Mouse (Mus musculus): Measurements from ENCODE around the gene Ugcg. TPM values are rescaled to one million over a fixed set of nuclear protein-coding genes. Genes with fewer than 3 reads are reported as not detected.

Ugcg gene
- polyA plus RNA-seq, 1 experiment from 2014 or later = 9.7 TPM

DNA sequence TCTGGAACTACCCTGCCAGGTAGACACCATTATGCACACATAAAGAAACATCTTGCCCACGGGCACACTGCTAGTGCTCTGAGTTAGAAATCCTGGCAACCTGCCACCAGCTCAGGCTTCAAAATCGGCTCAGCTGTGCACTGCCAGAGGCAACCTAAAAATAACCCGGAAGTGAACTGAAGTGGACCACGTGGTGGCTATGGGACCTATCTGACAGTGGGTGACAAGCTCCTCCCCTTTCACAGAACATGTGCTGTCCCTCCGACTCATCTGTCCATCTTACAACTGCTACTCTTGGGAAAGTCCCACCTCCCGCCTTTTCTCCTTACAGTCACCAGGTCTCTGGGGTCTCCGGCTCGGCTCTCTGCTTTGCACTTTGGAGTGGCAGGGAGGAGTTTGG is 10.3 kb downstream of the Ugcg start:
- H3K9ac ChIP-seq (ENCODE audit: low read length) = no peak overlapping the region
- peak overlapping the region; percentile 43 for H3K4me2 ChIP-seq (ENCODE audit: low read depth, low read length)
- ATAC-seq (ENCODE audit: low read depth) = peak; percentile 79
- no peak overlapping the region for H3K4me3 ChIP-seq (ENCODE audit: low read length)
- H3K4me1 ChIP-seq (replicated peaks; ENCODE audit: control insufficient read depth, insufficient read depth, low read length) = peaks cover 50% of the 10 kb centered on the region
- peak overlapping the region; percentile 43 for H3K27ac ChIP-seq (ENCODE audit: low read length)
- 19% methylated on average over 8 of the region's 8 CpGs for WGBS
- no peaks in the 10 kb centered on the region for H3K27me3 ChIP-seq (ENCODE audit: control insufficient read depth, insufficient read depth, low read depth, low read length)
- no peaks in the 10 kb centered on the region for H3K36me3 ChIP-seq (ENCODE audit: control insufficient read depth, insufficient read depth, low read length)
- H3K9me3 ChIP-seq (ENCODE audit: control insufficient read depth, low read length) = no peaks in the 10 kb centered on the region

DNA sequence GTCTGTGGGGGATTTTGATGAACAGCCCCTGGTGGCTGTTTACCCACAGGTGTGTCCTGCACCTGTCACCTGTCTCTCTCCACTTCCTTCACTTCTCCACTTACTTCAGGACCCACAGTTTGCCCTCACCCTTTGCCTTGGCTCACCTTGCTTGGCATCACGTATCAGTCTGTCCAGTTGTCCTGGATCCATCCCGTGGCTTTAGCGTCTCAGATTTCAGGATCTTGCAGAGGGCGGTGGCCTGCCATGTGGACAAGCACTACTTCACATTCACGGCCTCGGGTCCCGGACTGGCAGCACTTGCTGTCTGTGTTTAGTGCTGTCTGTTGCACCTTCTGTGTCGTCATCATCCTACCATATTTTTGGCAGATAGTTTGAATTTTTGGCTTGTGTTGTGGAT is 10.7 kb downstream of the Ugcg start:
- H3K27ac ChIP-seq (ENCODE audit: low read length) = peak overlapping the region; percentile 43
- H3K4me1 ChIP-seq (replicated peaks; ENCODE audit: control insufficient read depth, insufficient read depth, low read length) = peaks cover 46% of the 10 kb centered on the region
- peak; percentile 23; the same call in 1 of the 2 replicates for ATAC-seq (ENCODE audit: low read depth)

DNA sequence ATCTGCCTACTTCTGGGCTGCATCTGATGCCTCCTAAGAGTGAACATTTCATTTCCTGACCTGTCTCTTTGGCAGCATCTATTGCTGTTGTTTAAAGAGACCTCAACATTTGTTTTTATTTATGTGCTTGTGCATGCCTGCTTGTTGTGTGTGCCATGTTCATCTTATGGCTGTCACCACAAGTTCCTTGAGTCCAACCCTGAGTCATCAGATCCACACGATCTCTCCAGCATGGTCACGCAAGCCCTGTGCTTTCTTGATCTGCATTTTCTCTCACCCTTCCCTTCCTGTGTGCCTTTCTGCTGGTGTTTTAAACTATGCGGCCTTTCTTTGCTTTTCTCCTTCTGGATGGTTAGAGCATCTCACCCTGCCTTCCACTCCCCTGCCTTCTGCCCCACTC is 11.6 kb downstream of the Ugcg start:
- Histone ChIP-seq H3K9ac (ENCODE audit: low read length) (no peak overlapping the region), H3K4me2 (ENCODE audit: low read depth, low read length) (no peak overlapping the region), H3K9me3 (ENCODE audit: control insufficient read depth, low read length) (no peaks in the 10 kb centered on the region), H3K36me3 (ENCODE audit: control insufficient read depth, insufficient read depth, low read length) (no peaks in the 10 kb centered on the region), H3K27me3 (ENCODE audit: control insufficient read depth, insufficient read depth, low read depth, low read length) (no peaks in the 10 kb centered on the region), H3K4me1 (replicated peaks; ENCODE audit: control insufficient read depth, insufficient read depth, low read length) (peaks cover 43% of the 10 kb centered on the region), H3K27ac (ENCODE audit: low read length) (no peak overlapping the region), H3K4me3 (ENCODE audit: low read length) (no peak overlapping the region)
- WGBS = 56% methylated on average over 3 of the region's 3 CpGs
- ATAC-seq (ENCODE audit: low read depth) = no peak

More for the DNA sequence above, 10.7 kb downstream of the Ugcg start:
- no peaks in the 10 kb centered on the region for H3K9me3 ChIP-seq (ENCODE audit: control insufficient read depth, low read length)
- peak overlapping the region; percentile 43 for H3K4me2 ChIP-seq (ENCODE audit: low read depth, low read length)
- no peak overlapping the region for H3K4me3 ChIP-seq (ENCODE audit: low read length)
- 21% methylated on average over 8 of the region's 8 CpGs for WGBS
- H3K9ac ChIP-seq (ENCODE audit: low read length) = no peak overlapping the region
- no peaks in the 10 kb centered on the region for H3K27me3 ChIP-seq (ENCODE audit: control insufficient read depth, insufficient read depth, low read depth, low read length)
- H3K36me3 ChIP-seq (ENCODE audit: control insufficient read depth, insufficient read depth, low read length) = no peaks in the 10 kb centered on the region

DNA sequence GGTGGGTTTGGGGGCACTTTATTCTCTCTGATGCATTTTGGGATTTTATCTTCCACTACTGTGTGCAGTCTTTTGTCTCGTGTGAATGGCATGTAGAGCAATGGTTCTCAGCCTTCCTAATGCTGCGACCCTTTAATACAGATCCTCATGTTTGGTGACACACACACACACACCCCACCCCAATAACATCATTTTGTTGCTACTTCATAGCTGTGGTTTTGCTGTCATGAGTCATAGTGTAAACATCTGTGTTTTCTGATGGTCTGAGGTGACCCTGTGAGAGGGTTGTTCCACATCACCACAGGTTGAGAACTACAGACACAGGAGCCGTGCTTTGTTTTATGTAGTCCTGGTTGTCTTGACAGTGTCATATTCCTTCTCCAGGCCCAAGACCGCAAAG is 15.6 kb downstream of the Ugcg start:
- no peak overlapping the region for H3K27ac ChIP-seq (ENCODE audit: low read length)
- no peaks in the 10 kb centered on the region for H3K9me3 ChIP-seq (ENCODE audit: control insufficient read depth, low read length)
- 74% methylated on average over 4 of the region's 4 CpGs for WGBS
- no peak for ATAC-seq (ENCODE audit: low read depth)
- H3K9ac ChIP-seq (ENCODE audit: low read length) = no peak overlapping the region
- no peak overlapping the region for H3K4me3 ChIP-seq (ENCODE audit: low read length)
- H3K27me3 ChIP-seq (ENCODE audit: control insufficient read depth, insufficient read depth, low read depth, low read length) = no peaks in the 10 kb centered on the region
- peaks cover 29% of the 10 kb centered on the region for H3K4me1 ChIP-seq (replicated peaks; ENCODE audit: control insufficient read depth, insufficient read depth, low read length)
- H3K36me3 ChIP-seq (ENCODE audit: control insufficient read depth, insufficient read depth, low read length) = no peaks in the 10 kb centered on the region
- H3K4me2 ChIP-seq (ENCODE audit: low read depth, low read length) = no peak overlapping the region

DNA sequence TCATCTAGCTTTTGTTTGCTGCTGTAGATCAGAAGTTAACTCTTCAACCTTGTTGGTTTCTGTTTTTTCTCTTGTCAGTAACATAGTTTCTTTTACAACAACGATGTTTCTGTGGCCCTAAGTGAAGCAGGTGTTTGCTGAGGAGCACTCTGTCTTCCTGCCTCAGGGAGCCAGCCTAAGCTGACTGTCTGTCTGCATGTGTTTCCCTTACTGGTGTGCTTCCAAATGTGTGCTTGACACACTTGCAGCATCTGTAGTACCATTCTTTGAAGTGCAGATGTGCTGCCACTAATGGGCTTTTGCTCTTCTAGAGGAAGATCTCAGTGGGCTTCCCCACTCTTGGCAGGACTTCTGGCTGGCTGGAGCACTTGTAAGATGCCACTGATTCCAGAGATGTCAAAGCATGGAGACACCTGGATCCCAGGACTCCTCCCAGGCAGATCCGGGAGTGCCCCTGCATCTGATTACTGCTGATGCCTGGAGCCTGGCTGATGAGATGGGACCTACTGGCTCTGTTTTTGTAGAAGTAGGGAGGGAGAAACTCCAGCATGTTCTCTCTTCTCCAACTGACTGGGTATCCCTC is 16.8 kb downstream of the Ugcg start:
- Histone ChIP-seq H3K4me2 (ENCODE audit: low read depth, low read length) (no peak overlapping the region), H3K4me3 (ENCODE audit: low read length) (no peak overlapping the region), H3K36me3 (ENCODE audit: control insufficient read depth, insufficient read depth, low read length) (peaks cover 3% of the 10 kb centered on the region; the same call in 1 of the 2 replicates), H3K27ac (ENCODE audit: low read length) (no peak overlapping the region), H3K4me1 (replicated peaks; ENCODE audit: control insufficient read depth, insufficient read depth, low read length) (peaks cover 21% of the 10 kb centered on the region), H3K9me3 (ENCODE audit: control insufficient read depth, low read length) (no peaks in the 10 kb centered on the region), H3K27me3 (ENCODE audit: control insufficient read depth, insufficient read depth, low read depth, low read length) (no peaks in the 10 kb centered on the region), H3K9ac (ENCODE audit: low read length) (peak overlapping the region; percentile 39; the same call in 1 of the 2 replicates)
- no peak for ATAC-seq (ENCODE audit: low read depth)
- WGBS = 27% methylated on average over 2 of the region's 2 CpGs

DNA sequence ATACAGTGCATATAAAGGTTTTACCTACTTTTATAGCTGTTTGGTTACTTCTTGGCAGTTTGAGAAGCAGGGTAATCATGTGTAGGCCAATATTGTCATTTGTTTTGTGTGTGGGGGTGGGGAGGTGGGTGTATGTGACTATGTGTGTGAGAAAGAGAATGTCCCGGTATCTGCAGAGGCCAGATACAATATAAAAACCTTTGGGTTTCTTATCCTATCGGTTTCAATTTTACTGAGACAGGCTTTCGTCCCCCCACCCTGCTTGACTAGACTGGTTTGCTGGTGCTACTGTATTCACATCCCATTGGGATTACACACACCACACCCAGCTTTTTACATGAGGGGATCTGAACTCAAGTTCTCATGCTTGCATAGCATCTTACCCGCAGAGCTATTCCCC is 17.5 kb downstream of the Ugcg start:
- no peak overlapping the region for H3K4me2 ChIP-seq (ENCODE audit: low read depth, low read length)
- no peak for ATAC-seq (ENCODE audit: low read depth)
- H3K4me3 ChIP-seq (ENCODE audit: low read length) = no peak overlapping the region
- H3K36me3 ChIP-seq (ENCODE audit: control insufficient read depth, insufficient read depth, low read length) = peaks cover 3% of the 10 kb centered on the region; the same call in 1 of the 2 replicates
- no peak overlapping the region for H3K27ac ChIP-seq (ENCODE audit: low read length)
- H3K4me1 ChIP-seq (replicated peaks; ENCODE audit: control insufficient read depth, insufficient read depth, low read length) = peaks cover 20% of the 10 kb centered on the region
- no peaks in the 10 kb centered on the region for H3K27me3 ChIP-seq (ENCODE audit: control insufficient read depth, insufficient read depth, low read depth, low read length)
- H3K9ac ChIP-seq (ENCODE audit: low read length) = no peak overlapping the region
- 72% methylated on average over 4 of the region's 4 CpGs for WGBS
- H3K9me3 ChIP-seq (ENCODE audit: control insufficient read depth, low read length) = no peaks in the 10 kb centered on the region

DNA sequence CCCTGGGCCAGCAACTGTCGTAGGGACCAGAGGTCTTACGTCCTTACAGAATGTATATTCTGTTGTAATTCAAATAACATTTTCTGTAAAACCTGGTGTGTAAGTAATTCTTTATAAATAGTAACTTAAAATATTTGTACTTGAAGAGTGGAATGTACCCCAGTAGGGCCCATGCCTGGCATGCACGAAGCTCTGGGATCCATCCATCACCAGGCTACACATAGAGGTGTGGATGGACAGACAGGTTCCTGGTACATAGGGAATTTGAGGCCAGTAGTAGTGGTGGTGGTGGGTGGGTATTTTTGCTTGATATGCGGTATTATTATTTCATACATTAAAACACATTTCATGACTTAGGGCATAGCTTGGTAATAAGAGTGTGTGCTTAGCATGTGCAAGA is 19.6 kb downstream of the Ugcg start:
- no peak overlapping the region for H3K4me2 ChIP-seq (ENCODE audit: low read depth, low read length)
- WGBS = 70% methylated on average over 4 of the region's 4 CpGs
- no peak overlapping the region for H3K4me3 ChIP-seq (ENCODE audit: low read length)
- no peak overlapping the region for H3K9ac ChIP-seq (ENCODE audit: low read length)
- no peaks in the 10 kb centered on the region for H3K9me3 ChIP-seq (ENCODE audit: control insufficient read depth, low read length)
- H3K36me3 ChIP-seq (ENCODE audit: control insufficient read depth, insufficient read depth, low read length) = peaks cover 3% of the 10 kb centered on the region; the same call in 1 of the 2 replicates
- H3K27me3 ChIP-seq (ENCODE audit: control insufficient read depth, insufficient read depth, low read depth, low read length) = no peaks in the 10 kb centered on the region
- no peak overlapping the region for H3K27ac ChIP-seq (ENCODE audit: low read length)
- no peak for ATAC-seq (ENCODE audit: low read depth)
- H3K4me1 ChIP-seq (replicated peaks; ENCODE audit: control insufficient read depth, insufficient read depth, low read length) = peaks cover 14% of the 10 kb centered on the region

DNA sequence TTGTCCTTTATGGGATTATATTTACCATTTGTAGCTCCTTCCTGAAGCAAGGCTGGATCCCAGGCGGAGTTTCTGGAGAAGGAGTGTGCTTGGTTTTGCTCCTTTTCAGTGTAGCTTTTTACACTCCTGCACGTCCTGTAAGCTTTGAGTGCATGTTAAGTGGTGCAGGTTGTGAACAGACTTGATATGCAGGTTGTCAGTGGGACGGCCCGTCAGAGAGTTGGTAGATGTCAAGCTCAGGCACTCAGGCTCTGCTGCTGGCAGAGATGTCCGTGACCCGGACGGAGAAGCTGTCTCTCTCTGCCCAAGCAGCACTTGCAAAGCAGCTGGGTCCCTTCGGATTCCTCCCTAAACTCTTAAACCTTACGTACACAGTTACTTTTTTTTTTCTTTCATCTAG is 22.1 kb downstream of the Ugcg start:
- Histone ChIP-seq H3K4me3 (ENCODE audit: low read length) (no peak overlapping the region), H3K4me1 (replicated peaks; ENCODE audit: control insufficient read depth, insufficient read depth, low read length) (peaks cover 5% of the 10 kb centered on the region; the same call in 1 of the 2 replicates), H3K9ac (ENCODE audit: low read length) (no peak overlapping the region), H3K27ac (ENCODE audit: low read length) (no peak overlapping the region), H3K36me3 (ENCODE audit: control insufficient read depth, insufficient read depth, low read length) (peaks cover 6% of the 10 kb centered on the region; the same call in 1 of the 2 replicates), H3K27me3 (ENCODE audit: control insufficient read depth, insufficient read depth, low read depth, low read length) (no peaks in the 10 kb centered on the region), H3K4me2 (ENCODE audit: low read depth, low read length) (no peak overlapping the region), H3K9me3 (ENCODE audit: control insufficient read depth, low read length) (no peaks in the 10 kb centered on the region)
- peak; percentile 23; the same call in 1 of the 2 replicates for ATAC-seq (ENCODE audit: low read depth)
- 60% methylated on average over 9 of the region's 9 CpGs for WGBS

DNA sequence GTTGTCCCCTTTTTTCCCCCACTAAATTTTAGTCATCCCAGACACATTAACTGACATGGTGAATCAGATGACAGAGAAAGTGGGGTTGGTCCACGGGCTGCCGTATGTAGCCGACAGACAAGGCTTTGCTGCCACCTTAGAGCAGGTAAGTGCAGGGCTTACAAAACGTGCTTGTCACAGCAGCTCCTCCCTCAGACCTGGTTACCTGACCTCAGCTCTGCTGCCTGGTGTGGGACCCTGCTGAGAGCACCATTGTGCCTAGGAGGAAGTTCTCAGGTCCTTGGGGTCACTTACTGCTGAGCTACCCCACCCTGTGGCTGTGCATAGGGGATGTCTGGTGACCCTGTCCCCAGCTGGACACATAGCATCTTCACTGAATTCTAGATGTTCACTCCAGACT is 24.8 kb downstream of the Ugcg start:
- H3K4me2 ChIP-seq (ENCODE audit: low read depth, low read length) = no peak overlapping the region
- no peaks in the 10 kb centered on the region for H3K27me3 ChIP-seq (ENCODE audit: control insufficient read depth, insufficient read depth, low read depth, low read length)
- H3K36me3 ChIP-seq (ENCODE audit: control insufficient read depth, insufficient read depth, low read length) = peaks cover 11% of the 10 kb centered on the region; the same call in 1 of the 2 replicates
- H3K27ac ChIP-seq (ENCODE audit: low read length) = no peak overlapping the region
- no peak overlapping the region for H3K9ac ChIP-seq (ENCODE audit: low read length)
- H3K9me3 ChIP-seq (ENCODE audit: control insufficient read depth, low read length) = no peaks in the 10 kb centered on the region
- WGBS = 66% methylated on average over 4 of the region's 4 CpGs
- no peaks in the 10 kb centered on the region for H3K4me1 ChIP-seq (replicated peaks; ENCODE audit: control insufficient read depth, insufficient read depth, low read length)
- H3K4me3 ChIP-seq (ENCODE audit: low read length) = no peak overlapping the region
- no peak for ATAC-seq (ENCODE audit: low read depth)
